Mouse (Mus musculus) heart, embryonic 14.5 days (tissue): ENCODE measurements at regions not wholly inside any gene's neighbourhood (a gene's known extent, or its start where the extent isn't known, plus 50 kb on each side); places are given as distances from the start of the nearest gene placed in this dataset.

Experiments
- ATAC-seq: fragments of 200-750 bp; cut with Nextera tagmentation; 2 replicates; pipeline ENCODE4 v1.8.0; 2017; ENCODE audit warnings: low read depth, moderate TSS enrichment; ENCODE audit not compliant: insufficient number of reproducible peaks, insufficient read depth, low FRiP score
- H3K27ac ChIP-seq, 2 experiments: fragments of 200-500 bp in 1 of 2; fragments of 300-500 bp in 1 of 2; sonication (generic) in 1 of 2; replicated peaks in 1 of 2; 2 replicates each; pipeline ENCODE4 v1.5.1; 2012 to 2014; ENCODE audit warnings: low read depth in 2 of 2, low read length in 2 of 2, control low read depth in 1 of 2, mild to moderate bottlenecking in 1 of 2, mixed read lengths in 1 of 2; ENCODE audit not compliant: control insufficient read depth in 1 of 2, insufficient read depth in 1 of 2
- H3K27me3 ChIP-seq: fragments of 300-500 bp; sonication (generic); 2 replicates; pipeline ENCODE4 v1.6.1; 2014; ENCODE audit warnings: mild to moderate bottlenecking, low read length, control low read depth; ENCODE audit not compliant: control insufficient read depth, insufficient read depth
- H3K36me3 ChIP-seq: fragments of 300-500 bp; sonication (generic); 2 replicates; pipeline ENCODE4 v1.6.1; 2014; ENCODE audit warnings: mild to moderate bottlenecking, control low read depth, low read length, mixed read lengths; ENCODE audit not compliant: control insufficient read depth, insufficient read depth
- H3K4me1 ChIP-seq, 2 experiments: fragments of 200-500 bp in 1 of 2; fragments of 300-500 bp in 1 of 2; sonication (generic) in 1 of 2; 2 replicates each; pipeline ENCODE4 v1.6.1; 2012 to 2014; ENCODE audit warnings: low read length in 2 of 2, control low read depth in 1 of 2, mixed read lengths in 1 of 2; ENCODE audit not compliant: control insufficient read depth in 2 of 2, insufficient read depth in 2 of 2
- H3K4me2 ChIP-seq: fragments of 300-500 bp; sonication (generic); 2 replicates; pipeline ENCODE4 v1.6.1; 2014; ENCODE audit warnings: mild to moderate bottlenecking, low read length
- H3K4me3 ChIP-seq, 2 experiments: fragments of 200-500 bp in 1 of 2; fragments of 300-500 bp in 1 of 2; sonication (generic) in 1 of 2; 2 replicates each; pipeline ENCODE4 v1.5.1; 2012 to 2014; ENCODE audit warnings: low read length in 2 of 2, mild to moderate bottlenecking in 2 of 2, control low read depth in 1 of 2, low read depth in 1 of 2, moderate library complexity in 1 of 2; ENCODE audit not compliant: control insufficient read depth in 1 of 2, insufficient read depth in 1 of 2
- H3K9ac ChIP-seq: fragments of 300-500 bp; sonication (generic); 2 replicates; pipeline ENCODE4 v1.6.1; 2014; ENCODE audit warnings: mild to moderate bottlenecking, low read length
- H3K9me3 ChIP-seq: fragments of 300-500 bp; sonication (generic); 2 replicates; pipeline ENCODE4 v1.6.1; 2016; ENCODE audit warnings: low read length, control low read depth; ENCODE audit not compliant: control insufficient read depth
- WGBS: fragments of 180-500 bp; shearing (Covaris S2); extraction: QIAGEN DNeasy Blood & Tissue Kit; methylation state at CpG from one replicate; pipeline ENCODE4 v1.1.7; 2014; 5-methylcytosine and 5-hydroxymethylcytosine counted together

DNA sequence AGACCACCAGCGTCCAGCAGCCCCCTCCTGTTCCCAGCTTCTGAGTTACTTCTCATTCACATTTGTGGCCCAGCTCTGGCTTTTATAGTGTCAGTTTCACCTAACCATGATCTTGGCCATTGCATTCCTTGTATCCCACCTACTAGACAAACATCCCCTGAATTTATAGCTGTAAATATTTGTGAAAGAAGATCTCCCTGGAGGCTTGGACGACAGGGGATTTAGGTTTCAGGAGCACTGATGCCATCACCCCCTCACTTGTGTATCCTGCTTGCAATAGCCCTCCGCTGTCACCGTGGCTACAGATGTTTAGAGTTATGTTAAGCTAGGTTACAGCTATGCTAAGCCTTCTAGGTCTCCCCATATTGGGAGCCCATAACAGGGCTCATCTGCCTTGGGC, 375.7 kb upstream of the Tshz3 start:
- Histone ChIP-seq H3K4me2 (no peak overlapping the region), H3K27me3 (no peaks in the 10 kb centered on the region), H3K27ac (no peak overlapping the region), H3K36me3 (no peaks in the 10 kb centered on the region), H3K4me1 (peaks cover 5 to 6% of the 10 kb centered on the region in 2 experiments; a peak in 2 of 4 replicates), H3K9me3 (no peaks in the 10 kb centered on the region), H3K9ac (no peak overlapping the region), H3K4me3 (no peak overlapping the region)
- ATAC-seq: no peak
- WGBS: 75% methylated on average over 4 of the region's 4 CpGs

GRCm38 (mm10) chr7:36317466-36318212, 380.3 kb upstream of the Tshz3 start:
- no peaks in the 10 kb centered on the region for H3K36me3 ChIP-seq
- H3K27me3 ChIP-seq: no peaks in the 10 kb centered on the region
- 28% methylated on average over 3 of the region's 3 CpGs for WGBS
- peaks cover 7% of the 10 kb centered on the region in 2 experiments; a peak in 2 of 4 replicates for H3K4me1 ChIP-seq
- peak overlapping the region in 1 of 2 experiments; percentile 31; a peak in 2 of 4 replicates for H3K27ac ChIP-seq
- no peak overlapping the region for H3K4me3 ChIP-seq
- ATAC-seq: peak; percentile 39; the same call in 1 of the 2 replicates
- H3K4me2 ChIP-seq: no peak overlapping the region
- no peak overlapping the region for H3K9ac ChIP-seq
- no peaks in the 10 kb centered on the region for H3K9me3 ChIP-seq

- peaks cover 7% of the 10 kb centered on the region in 2 experiments; a peak in 2 of 4 replicates for H3K4me1 ChIP-seq
- no peak for ATAC-seq
- H3K27me3 ChIP-seq: no peaks in the 10 kb centered on the region
- no peak overlapping the region for H3K27ac ChIP-seq
- H3K4me3 ChIP-seq: no peak overlapping the region
- H3K9me3 ChIP-seq: no peaks in the 10 kb centered on the region
- H3K4me2 ChIP-seq: no peak overlapping the region
- 63% methylated on average over 1 of the region's 1 CpGs for WGBS
- H3K36me3 ChIP-seq: no peaks in the 10 kb centered on the region
- no peak overlapping the region for H3K9ac ChIP-seq
Measured at GRCm38 (mm10) chr7:36313751-36314150, 384.2 kb upstream of the Tshz3 start.

GRCm38 (mm10) chr7:36309761-36310605, 387.9 kb upstream of the Tshz3 start:
- no peak for ATAC-seq
- 83% methylated on average over 5 of the region's 5 CpGs for WGBS
- no peak overlapping the region for H3K27ac ChIP-seq

DNA sequence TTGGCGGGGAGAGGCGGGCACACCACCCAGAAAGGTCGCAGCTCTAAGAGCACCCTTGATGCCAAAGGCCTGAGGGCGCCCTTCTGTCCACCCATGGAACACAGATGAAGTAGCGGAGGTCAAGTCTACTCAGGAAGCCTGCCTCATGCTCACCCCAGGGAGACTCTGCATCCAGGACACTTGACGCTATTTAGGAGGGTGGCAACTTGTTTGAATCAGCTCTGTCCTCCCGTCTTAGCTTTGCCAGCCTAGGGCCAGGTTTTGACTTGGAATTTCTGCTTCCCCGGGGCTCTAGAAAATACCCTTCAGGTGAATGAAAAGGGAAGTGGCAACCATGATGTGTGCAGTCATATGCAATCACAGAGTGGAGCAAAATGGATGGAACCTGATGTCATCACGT, 389.2 kb upstream of the Tshz3 start:
- no peak overlapping the region for H3K9ac ChIP-seq
- WGBS: 82% methylated on average over 9 of the region's 9 CpGs
- H3K4me1 ChIP-seq: no peaks in the 10 kb centered on the region
- ATAC-seq: no peak
- H3K27me3 ChIP-seq: no peaks in the 10 kb centered on the region
- no peak overlapping the region for H3K4me3 ChIP-seq
- no peaks in the 10 kb centered on the region for H3K36me3 ChIP-seq
- H3K27ac ChIP-seq: no peak overlapping the region
- H3K4me2 ChIP-seq: no peak overlapping the region
- H3K9me3 ChIP-seq: no peaks in the 10 kb centered on the region

More at GRCm38 (mm10) chr7:36309761-36310605, 387.9 kb upstream of the Tshz3 start:
- H3K4me3 ChIP-seq: no peak overlapping the region
- no peaks in the 10 kb centered on the region for H3K4me1 ChIP-seq
- no peaks in the 10 kb centered on the region for H3K9me3 ChIP-seq
- no peak overlapping the region for H3K9ac ChIP-seq
- H3K36me3 ChIP-seq: no peaks in the 10 kb centered on the region
- H3K27me3 ChIP-seq: no peaks in the 10 kb centered on the region
- H3K4me2 ChIP-seq: no peak overlapping the region

DNA sequence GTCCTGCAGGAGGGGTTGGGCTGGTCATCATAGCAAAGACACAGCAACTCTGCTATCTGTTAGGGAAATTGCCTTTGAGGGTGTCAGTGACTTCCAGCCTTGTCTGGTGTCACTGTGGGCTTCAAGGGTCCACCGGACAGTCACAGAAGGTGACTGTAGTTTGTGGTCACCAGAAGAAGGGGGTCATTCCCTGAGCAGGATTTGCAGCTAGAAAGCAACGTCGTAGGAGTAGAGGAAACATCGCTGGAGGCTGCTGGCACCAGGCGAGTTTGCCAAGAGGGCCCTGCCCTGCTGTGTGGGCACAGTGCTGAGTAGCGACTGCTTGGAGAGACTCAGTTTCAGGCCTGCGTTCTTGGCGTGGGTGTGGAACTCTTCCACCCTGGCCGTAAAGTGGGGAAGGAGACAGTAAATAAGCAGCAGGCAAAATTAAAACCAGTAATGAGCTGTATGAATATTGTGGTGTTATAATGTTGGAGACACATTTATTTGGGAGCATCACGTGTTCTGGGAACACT, 389.8 kb upstream of the Tshz3 start:
- no peak overlapping the region for H3K9ac ChIP-seq
- H3K27ac ChIP-seq: no peak overlapping the region
- H3K36me3 ChIP-seq: no peaks in the 10 kb centered on the region
- H3K4me3 ChIP-seq: no peak overlapping the region
- 82% methylated on average over 10 of the region's 10 CpGs for WGBS
- H3K4me2 ChIP-seq: no peak overlapping the region
- no peaks in the 10 kb centered on the region for H3K27me3 ChIP-seq
- no peaks in the 10 kb centered on the region for H3K4me1 ChIP-seq
- H3K9me3 ChIP-seq: no peaks in the 10 kb centered on the region
- ATAC-seq: no peak

GRCm38 (mm10) chr7:36277275-36277674, 420.6 kb upstream of the Tshz3 start:
- no peaks in the 10 kb centered on the region for H3K4me1 ChIP-seq
- H3K36me3 ChIP-seq: no peaks in the 10 kb centered on the region
- ATAC-seq: no peak
- H3K27ac ChIP-seq: no peak overlapping the region
- no peaks in the 10 kb centered on the region for H3K9me3 ChIP-seq
- H3K9ac ChIP-seq: no peak overlapping the region
- H3K27me3 ChIP-seq: no peaks in the 10 kb centered on the region
- H3K4me2 ChIP-seq: no peak overlapping the region
- H3K4me3 ChIP-seq: no peak overlapping the region
